Mouse (Mus musculus): Measurements from ENCODE around the gene Hsfy2.

- TF ChIP-seq TCF12 (IDR thresholded peaks at IDR 0.05; ENCODE audit: low read depth, low read length), result no peak
- no peak for TF ChIP-seq CTCF (IDR thresholded peaks at IDR 0.05 in 2 of 3, conservative IDR thresholded peaks at IDR 0.05 in 1 of 3; ENCODE audit: control insufficient read depth in 1 of 3, insufficient read depth in 1 of 3, low read depth in 2 of 3, low read length in 3 of 3, poor library complexity in 1 of 3, severe bottlenecking in 1 of 3)
- no peak for TF ChIP-seq SMC3 (IDR thresholded peaks at IDR 0.05; ENCODE audit: low read depth, low read length)
- TF ChIP-seq POLR2A (IDR thresholded peaks at IDR 0.05; ENCODE audit: control insufficient read depth in 1 of 2, insufficient read depth in 1 of 2, low read depth in 1 of 2, low read length in 2 of 2, poor library complexity in 1 of 2), result no peak
- TF ChIP-seq EP300 (IDR thresholded peaks at IDR 0.05; ENCODE audit: low read depth in 1 of 2, low read length in 2 of 2), result no peak
- no peak for TF ChIP-seq GABPA (IDR thresholded peaks at IDR 0.05; ENCODE audit: low read depth, low read length)
These were observed 37.4 kb upstream of the Hsfy2 start for GRCm38 (mm10) chr1:56674601-56675000.
